Mouse (Mus musculus) small intestine, adult 2 months (tissue): ENCODE results near the gene Tunar. TPM values are rescaled to one million over a fixed set of nuclear protein-coding genes. Genes with fewer than 3 reads are reported as not detected.

Experiments
- H3K27ac ChIP-seq: fragments of 200-500 bp; 2 replicates; pipeline ENCODE4 v1.5.1; 2012; ENCODE audit warnings: low read depth, low read length, control low read depth, inconsistent platforms; ENCODE audit not compliant: insufficient read depth
- H3K27me3 ChIP-seq: fragments of 200-500 bp; 2 replicates; pipeline ENCODE4 v1.6.1; 2012; ENCODE audit warnings: mild to moderate bottlenecking, moderate library complexity, low read length, inconsistent platforms; ENCODE audit not compliant: control insufficient read depth, insufficient read depth
- H3K36me3 ChIP-seq: fragments of 200-500 bp; 2 replicates; pipeline ENCODE4 v1.6.1; 2012; ENCODE audit warnings: mild to moderate bottlenecking, low read length, control low read depth, inconsistent platforms; ENCODE audit not compliant: control insufficient read depth, insufficient read depth
- H3K4me1 ChIP-seq: fragments of 200-500 bp; 2 replicates; pipeline ENCODE4 v1.6.1; 2012; ENCODE audit warnings: low read length, inconsistent platforms, mixed read lengths; ENCODE audit not compliant: control insufficient read depth, insufficient read depth, insufficient read length
- H3K4me3 ChIP-seq: fragments of 200-500 bp; 2 replicates; pipeline ENCODE4 v1.5.1; 2012; ENCODE audit warnings: low read depth, mild to moderate bottlenecking, control low read depth, inconsistent platforms, low read length, moderate library complexity
- CTCF ChIP-seq: fragments of 200-500 bp; IDR thresholded peaks from 2 replicates; pipeline ENCODE4 v1.5.1; 2012; ENCODE audit warnings: low read depth, mild to moderate bottlenecking, control low read depth, inconsistent platforms, low read length, moderate library complexity, mixed read lengths; ENCODE audit not compliant: insufficient replicate concordance, insufficient read length; ENCODE audit errors: extremely low read depth
- POLR2A ChIP-seq: fragments of 200-500 bp; IDR thresholded peaks from 2 replicates; pipeline ENCODE4 v1.6.1; 2012; ENCODE audit warnings: low read depth, mild to moderate bottlenecking, control low read depth, inconsistent platforms, low read length, moderate library complexity
- WGBS: fragments of 180-500 bp; shearing (Covaris S2); methylation state at CpG from one replicate; pipeline ENCODE4 v1.1.7; 2018; 5-methylcytosine and 5-hydroxymethylcytosine counted together
- polyA plus RNA-seq: library from polyadenylated mRNA; depleted of rRNA; stranded (reverse); fragments of >200 nt; gene quantifications from 2 replicates; pipeline ENCODE4 v1.2.3, GENCODE M21; 2012; rRNA removed

The Tunar gene
- polyA plus RNA-seq, 1 experiment: 0.05 TPM

GRCm38 (mm10) chr12:105432807-105433206 is 99.1 kb downstream of the Tunar start:
- Histone ChIP-seq H3K27ac (no peak overlapping the region), H3K36me3 (no peaks in the 10 kb centered on the region), H3K4me3 (no peak overlapping the region), H3K27me3 (no peaks in the 10 kb centered on the region), H3K4me1 (no peaks in the 10 kb centered on the region)
- WGBS: 49% methylated on average over 3 of the region's 3 CpGs
- TF ChIP-seq POLR2A (no peak), CTCF (no peak)

Other genes starting within 250 kb of the Tunar start
- gene Tcl1b2, start 187.9 kb upstream of the Tunar start, polyA plus RNA-seq: not detected in 2 replicates
- gene Tcl1b1, start 174.2 kb upstream of the Tunar start, polyA plus RNA-seq: not detected in 2 replicates
- gene Tcl1b5, start 157.5 kb upstream of the Tunar start, polyA plus RNA-seq: not detected in 2 replicates
- not detected in 2 replicates for gene Tcl1b3, start 142.8 kb upstream of the Tunar start, polyA plus RNA-seq
- gene Tcl1b4, start 131.9 kb upstream of the Tunar start, polyA plus RNA-seq: not detected in 2 replicates
- not detected in 2 replicates for gene Tcl1, start 111.1 kb upstream of the Tunar start, polyA plus RNA-seq
- gene D430019H16Rik, start 120.0 kb downstream of the Tunar start, polyA plus RNA-seq: 0.53 and 0.75 TPM in 2 replicates
- 3.1 and 8.3 TPM in 2 replicates for gene Bdkrb2, start 229.4 kb downstream of the Tunar start, polyA plus RNA-seq